Mouse (Mus musculus): ENCODE measurements around the gene Sigirr.
A peak's percentile ranks its signal among the peaks of the same experiment; 100 is the strongest.

DNA sequence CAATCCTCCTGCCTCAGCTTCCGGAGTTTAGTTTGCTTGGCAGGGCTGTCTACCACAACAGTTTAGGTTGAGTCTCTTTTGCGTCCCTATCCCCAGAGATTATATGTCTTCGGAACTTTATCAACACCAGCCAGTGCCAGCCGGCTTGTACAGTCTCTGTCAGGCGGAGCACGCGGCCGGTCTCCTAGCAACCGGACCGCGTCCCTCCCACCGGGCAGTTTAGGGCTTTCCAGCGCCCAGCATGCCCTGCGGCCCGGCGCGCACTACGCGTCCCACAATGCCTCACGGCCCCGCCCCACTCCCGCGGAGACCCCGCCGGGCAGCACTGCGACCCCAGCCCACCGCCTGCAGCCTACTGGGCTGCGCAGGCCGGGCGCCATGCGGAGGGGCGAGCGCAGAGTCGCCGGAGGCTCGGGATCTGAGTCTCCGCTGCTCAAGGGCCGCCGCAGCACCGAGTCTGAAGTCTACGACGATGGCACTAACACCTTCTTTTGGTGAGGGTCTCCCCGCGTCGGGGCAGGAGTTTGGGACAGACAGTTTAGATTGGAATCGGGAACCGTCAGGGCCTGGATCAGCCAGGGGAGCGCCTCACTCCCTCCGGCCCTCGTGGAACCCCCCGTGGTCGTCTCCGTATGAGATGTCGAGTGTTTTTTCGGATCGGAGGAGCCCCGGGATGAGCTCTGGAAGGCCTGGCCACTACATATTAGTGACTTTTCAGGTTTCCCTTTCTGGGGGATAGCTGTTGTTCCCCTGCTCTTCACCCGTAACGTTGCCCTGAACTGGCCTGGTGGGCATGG lies 30.9 kb upstream of the Sigirr start:
- TF ChIP-seq CTCF (IDR thresholded peaks at IDR 0.05; ENCODE audit: low read depth): no peak
- TF ChIP-seq EP300 (IDR thresholded peaks at IDR 0.05; ENCODE audit: low read depth): peak; percentile 61; the same call in 1 of the 2 replicates
